Mouse (Mus musculus) c-Kit-positive CD71-positive TER-119-negative erythroid progenitor cells, embryonic 14.5 days (primary cell): ENCODE data around the gene Stat6.

Source experiments
- DNase-seq: peaks from one replicate; pipeline ENCODE4 v3.0.0-alpha.2; 2013; ENCODE audit warnings: low read depth

Gene Stat6

GRCm38 (mm10) chr10:127642772-127643552 is at the start of gene Stat6:
TSS of gene Stat6 (plus strand) at chr10:127642986.
- peak; percentile 70 for DNase-seq

- no peak for DNase-seq
These were observed 48.4 kb upstream of the Stat6 start for GRCm38 (mm10) chr10:127594405-127594804.

- no peak for DNase-seq
These were observed 47.7 kb upstream of the Stat6 start for GRCm38 (mm10) chr10:127594930-127595715.

GRCm38 (mm10) chr10:127596321-127596941 is 46.4 kb upstream of the Stat6 start:
- DNase-seq = no peak

- no peak for DNase-seq
These were observed 45.4 kb upstream of the Stat6 start for GRCm38 (mm10) chr10:127597311-127597901.

- DNase-seq = no peak
These were observed 44.2 kb upstream of the Stat6 start for GRCm38 (mm10) chr10:127598607-127599006.

- DNase-seq = no peak
These were observed 43.5 kb upstream of the Stat6 start for GRCm38 (mm10) chr10:127599252-127599651.

- DNase-seq = no peak
These were observed 42.8 kb upstream of the Stat6 start for GRCm38 (mm10) chr10:127599779-127600541.

GRCm38 (mm10) chr10:127602194-127602593 is 40.6 kb upstream of the Stat6 start:
- DNase-seq = no peak

GRCm38 (mm10) chr10:127603437-127604371 is 39.1 kb upstream of the Stat6 start:
- no peak for DNase-seq

GRCm38 (mm10) chr10:127604465-127605250 is 38.1 kb upstream of the Stat6 start:
- DNase-seq = no peak

- no peak for DNase-seq
These were observed 37.6 kb upstream of the Stat6 start for GRCm38 (mm10) chr10:127605251-127605547.

GRCm38 (mm10) chr10:127605756-127606155 is 37.0 kb upstream of the Stat6 start:
- no peak for DNase-seq

GRCm38 (mm10) chr10:127607059-127607458 is 35.7 kb upstream of the Stat6 start:
- no peak for DNase-seq

- DNase-seq = no peak
These were observed 33.2 kb upstream of the Stat6 start for GRCm38 (mm10) chr10:127609415-127610065.

GRCm38 (mm10) chr10:127610066-127610415 is 32.7 kb upstream of the Stat6 start:
- DNase-seq = no peak

GRCm38 (mm10) chr10:127612079-127612775 is 30.6 kb upstream of the Stat6 start:
- no peak for DNase-seq

- DNase-seq = no peak
These were observed 28.4 kb upstream of the Stat6 start for GRCm38 (mm10) chr10:127614236-127615033.
